Mouse (Mus musculus) CD4-positive naive resting alpha-beta T cell, adult 76 days (primary cell): ENCODE results near the gene Prom1. TPM values are rescaled to one million over a fixed set of nuclear protein-coding genes. Genes with fewer than 3 reads are reported as not detected.

Experiments
- total RNA-seq: library from RNA; stranded (reverse); gene quantifications from one replicate; pipeline ENCODE4 v1.2.4, GENCODE M21; 2023

Prom1 gene
- not detected for total RNA-seq

DNA sequence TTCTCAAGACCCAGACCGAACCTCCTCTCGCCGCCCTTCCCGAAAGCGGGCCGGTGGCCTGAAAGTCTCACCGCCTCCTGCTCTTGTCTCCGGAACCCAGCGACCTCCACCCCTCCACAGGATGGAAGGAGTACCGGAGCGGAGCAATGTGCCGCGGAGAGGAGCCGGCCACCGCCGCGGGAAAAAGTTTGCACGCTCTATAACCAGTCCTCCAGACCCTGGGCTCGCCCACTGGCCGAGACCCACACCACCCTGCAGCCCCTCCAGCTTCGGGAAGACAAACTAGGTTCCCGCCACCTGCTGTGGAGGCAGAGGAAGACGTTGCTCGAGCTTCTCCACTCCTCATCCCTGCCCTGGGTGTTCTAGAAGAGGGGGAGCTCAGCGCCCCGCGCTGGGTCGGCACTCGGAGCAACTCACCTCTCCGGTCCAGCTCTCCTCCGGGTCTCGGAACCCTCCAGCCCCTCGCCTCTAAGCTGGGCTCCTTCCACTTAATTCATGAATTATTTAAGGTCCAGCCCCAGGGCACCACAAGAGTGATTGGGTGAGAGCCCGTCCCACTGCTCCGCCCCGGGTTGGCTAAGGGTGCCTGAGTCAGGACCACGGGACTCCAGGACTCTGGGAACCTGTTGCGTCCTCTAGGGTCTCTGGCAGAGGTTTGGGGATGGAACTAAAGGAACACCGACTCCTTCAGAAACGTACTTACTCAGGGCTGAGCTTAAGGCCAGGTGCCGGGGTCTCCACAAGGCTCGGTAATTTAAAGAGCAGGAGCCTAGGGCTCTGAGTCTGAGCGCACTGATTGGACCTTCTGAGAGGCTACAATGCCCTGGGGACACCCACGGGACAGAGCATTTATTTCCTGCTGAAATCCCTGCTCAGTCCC lies at the start of gene Prom1:
Prom1 (minus strand) TSS at position 802 of the 880 bp plus-strand sequence.

DNA sequence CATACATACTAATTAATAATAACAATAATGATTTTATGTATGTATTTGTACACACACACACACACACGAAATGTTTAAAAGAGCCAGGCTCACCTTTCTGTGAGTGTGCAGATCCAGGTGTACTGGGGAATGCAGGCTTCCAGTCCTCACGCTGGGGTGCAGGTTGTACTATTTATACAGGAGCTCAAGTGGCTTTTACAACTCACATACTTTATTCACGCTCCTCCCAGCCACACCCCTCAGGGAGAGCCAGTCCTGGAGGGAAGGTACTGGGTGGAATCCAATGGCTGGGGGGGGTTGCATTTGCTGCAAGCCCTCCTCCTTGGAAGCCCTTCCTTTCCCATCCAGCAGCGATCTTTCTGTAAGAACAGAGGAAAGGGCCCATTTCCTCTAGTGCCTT lies 120.2 kb downstream of the Prom1 start, which contains the start of gene Fgfbp1:
Fgfbp1 (minus strand) TSS at position 160 of the 400 bp plus-strand sequence.

Other genes starting within 250 kb of the Prom1 start
- 9.1 TPM for gene Cd38, start 233.5 kb downstream of the Prom1 start, total RNA-seq
- gene Gm7879, start 188.9 kb downstream of the Prom1 start, total RNA-seq, result 7.6 TPM
- gene Fgfbp1, start 120.3 kb downstream of the Prom1 start, total RNA-seq, result not detected
- gene Tapt1, start 124.6 kb upstream of the Prom1 start, total RNA-seq, result 116 TPM